Mouse (Mus musculus) liver, postnatal 0 days (tissue): Measurements from ENCODE around the gene Gm29427. TPM values are rescaled to one million over a fixed set of nuclear protein-coding genes. Genes with fewer than 3 reads are reported as not detected.

Experiments
- ATAC-seq: fragments of 200-750 bp; cut with Nextera tagmentation; 2 replicates; pipeline ENCODE4 v1.8.0; 2017; ENCODE audit warnings: mild to moderate bottlenecking, moderate library complexity
- DNase-seq: peaks from one replicate; pipeline ENCODE4 v3.0.0-alpha.2; 2016
- H3K27ac ChIP-seq: fragments of 300-500 bp; sonication (generic); 2 replicates; pipeline ENCODE4 v1.5.1; 2014; ENCODE audit warnings: antibody characterized with exemption, moderate library complexity, mild to moderate bottlenecking, low read depth
- H3K27me3 ChIP-seq: fragments of 300-500 bp; sonication (generic); 2 replicates; pipeline ENCODE4 v1.6.1; 2014; ENCODE audit warnings: low read length, control low read depth, mixed read lengths; ENCODE audit not compliant: insufficient read depth
- H3K36me3 ChIP-seq: fragments of 300-500 bp; sonication (generic); replicated peaks from 2 replicates; pipeline ENCODE4 v1.6.1; 2014; ENCODE audit warnings: mild to moderate bottlenecking, control low read depth, low read length, moderate library complexity, mixed read lengths; ENCODE audit not compliant: insufficient read depth
- H3K4me1 ChIP-seq: fragments of 300-500 bp; sonication (generic); 2 replicates; pipeline ENCODE4 v1.6.1; 2014; ENCODE audit warnings: antibody characterized with exemption, mild to moderate bottlenecking, control low read depth; ENCODE audit not compliant: insufficient read depth
- H3K4me2 ChIP-seq: fragments of 300-500 bp; sonication (generic); 2 replicates; pipeline ENCODE4 v1.6.1; 2014; ENCODE audit warnings: low read depth, mild to moderate bottlenecking, low read length, moderate library complexity, mixed read lengths
- H3K4me3 ChIP-seq: fragments of 300-500 bp; sonication (generic); 2 replicates; pipeline ENCODE4 v1.5.1; 2014; ENCODE audit warnings: low read depth, low read length
- H3K9ac ChIP-seq: fragments of 300-500 bp; sonication (generic); replicated peaks from 2 replicates; pipeline ENCODE4 v1.6.1; 2014; ENCODE audit warnings: mild to moderate bottlenecking, moderate library complexity
- H3K9me3 ChIP-seq: fragments of 300-500 bp; sonication (generic); 2 replicates; pipeline ENCODE4 v1.6.1; 2016; ENCODE audit warnings: mild to moderate bottlenecking, control low read depth, low read length, mixed read lengths
- CTCF ChIP-seq: sonication (generic); IDR thresholded peaks from 2 replicates; pipeline ENCODE4 v1.5.1; 2016; ENCODE audit warnings: antibody characterized with exemption, low read depth
- EP300 ChIP-seq: IDR thresholded peaks from 2 replicates; pipeline ENCODE4 v1.6.1; 2016; ENCODE audit warnings: antibody characterized with exemption, low read depth, mild to moderate bottlenecking
- WGBS: fragments of 180-500 bp; shearing (Covaris S2); extraction: QIAGEN DNeasy Blood & Tissue Kit; methylation state at CpG from one replicate; pipeline ENCODE4 v1.1.7; 2014; ENCODE audit not compliant: insufficient replicate concordance; 5-methylcytosine and 5-hydroxymethylcytosine counted together
- polyA plus RNA-seq: library from polyadenylated mRNA; unstranded; fragments of >200 nt; fragmentation: Nextera tagmentation; extraction: Ambion mirVana; gene quantifications from 2 replicates; pipeline ENCODE4 v1.2.1, GENCODE M21; 2015

The Gm29427 gene
- polyA plus RNA-seq, 1 experiment from 2014 or later: not detected

GRCm38 (mm10) chr1:130644103-130644502, 71.5 kb downstream of the Gm29427 start:
- Histone ChIP-seq H3K4me3 (no peak overlapping the region), H3K36me3 (no peaks in the 10 kb centered on the region), H3K4me1 (no peaks in the 10 kb centered on the region), H3K27ac (no peak overlapping the region), H3K4me2 (no peak overlapping the region), H3K9me3 (no peaks in the 10 kb centered on the region), H3K27me3 (no peaks in the 10 kb centered on the region), H3K9ac (no peak overlapping the region)
- 67% methylated on average over 4 of the region's 4 CpGs for WGBS
- DNase-seq (no peak), ATAC-seq (no peak)
- TF ChIP-seq CTCF: no peak
- no peak for TF ChIP-seq EP300

DNA sequence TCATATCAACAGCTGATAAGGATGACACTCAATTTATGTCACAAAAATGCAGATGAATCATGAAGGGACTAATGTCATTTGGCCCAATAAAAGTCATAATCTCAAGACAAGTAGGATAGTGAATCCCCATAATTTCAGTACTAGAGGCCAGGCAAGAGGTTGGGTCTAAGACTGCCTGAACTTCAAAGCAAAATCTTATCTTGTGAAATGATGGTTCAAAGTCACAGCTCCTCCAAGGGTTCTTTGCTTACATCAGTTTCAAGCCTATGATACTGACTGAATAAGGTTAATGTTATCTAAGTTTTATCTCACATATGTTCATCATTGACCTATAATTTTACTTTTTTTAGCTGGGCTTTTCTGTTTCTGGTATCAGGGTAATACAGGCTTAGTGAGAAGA, 74.6 kb downstream of the Gm29427 start:
- DNase-seq: no peak
- TF ChIP-seq EP300 (no peak), CTCF (no peak)
- no peak for ATAC-seq
- Histone ChIP-seq H3K9me3 (no peaks in the 10 kb centered on the region), H3K9ac (no peak overlapping the region), H3K36me3 (no peaks in the 10 kb centered on the region), H3K27me3 (no peaks in the 10 kb centered on the region), H3K27ac (no peak overlapping the region), H3K4me2 (no peak overlapping the region), H3K4me1 (no peaks in the 10 kb centered on the region), H3K4me3 (no peak overlapping the region)

DNA sequence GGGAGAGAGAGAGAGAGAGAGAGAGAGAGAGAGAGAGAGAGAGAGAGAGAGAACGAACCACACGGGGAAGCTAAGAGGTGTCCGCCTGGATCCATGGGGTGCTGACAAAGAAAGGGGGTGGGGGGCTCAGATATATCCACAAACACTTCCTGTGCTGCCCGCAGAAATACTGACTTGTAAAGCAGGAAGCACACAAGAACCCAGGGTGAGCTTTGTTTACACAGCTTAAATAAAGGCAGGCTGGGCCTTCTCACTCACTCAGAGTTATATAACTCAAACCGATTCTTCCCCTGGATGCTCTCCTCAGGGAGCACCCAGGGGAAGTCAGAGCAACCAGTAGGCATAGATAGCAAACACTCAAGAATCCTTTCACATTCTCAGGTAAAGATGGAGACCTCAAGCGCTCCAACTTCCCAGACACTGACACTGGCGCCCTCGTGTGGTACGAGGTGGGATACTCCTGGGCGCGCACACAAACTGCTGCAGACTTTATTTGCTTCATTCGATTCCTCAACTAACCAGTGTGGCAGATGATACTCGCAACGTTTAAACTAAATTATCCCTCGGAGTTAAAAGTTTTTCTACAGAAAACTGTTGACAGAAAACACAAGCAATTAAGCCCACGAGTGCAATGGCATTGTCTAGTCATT, 81.7 kb downstream of the Gm29427 start:
- 12% methylated on average over 16 of the region's 16 CpGs for WGBS
- Histone ChIP-seq H3K36me3 (no peaks in the 10 kb centered on the region), H3K9me3 (no peaks in the 10 kb centered on the region), H3K4me1 (no peaks in the 10 kb centered on the region), H3K4me2 (no peak overlapping the region), H3K9ac (no peak overlapping the region), H3K27ac (no peak overlapping the region), H3K4me3 (no peak overlapping the region), H3K27me3 (no peaks in the 10 kb centered on the region)
- TF ChIP-seq EP300: no peak
- peak; percentile 87 for TF ChIP-seq CTCF
- peak; percentile 49; the same call in 1 of the 2 replicates for ATAC-seq
- peak; percentile 84 for DNase-seq

- no peaks in the 10 kb centered on the region for H3K4me1 ChIP-seq
- H3K27ac ChIP-seq: no peak overlapping the region
- no peaks in the 10 kb centered on the region for H3K9me3 ChIP-seq
- H3K9ac ChIP-seq: no peak overlapping the region
- no peaks in the 10 kb centered on the region for H3K27me3 ChIP-seq
- 75% methylated on average over 8 of the region's 8 CpGs for WGBS
- TF ChIP-seq EP300 (no peak), CTCF (no peak)
- no peak for ATAC-seq
- no peak overlapping the region for H3K4me2 ChIP-seq
- no peak overlapping the region for H3K4me3 ChIP-seq
- no peak for DNase-seq
- H3K36me3 ChIP-seq: no peaks in the 10 kb centered on the region
These were observed 82.3 kb downstream of the Gm29427 start for GRCm38 (mm10) chr1:130633316-130633715.

DNA sequence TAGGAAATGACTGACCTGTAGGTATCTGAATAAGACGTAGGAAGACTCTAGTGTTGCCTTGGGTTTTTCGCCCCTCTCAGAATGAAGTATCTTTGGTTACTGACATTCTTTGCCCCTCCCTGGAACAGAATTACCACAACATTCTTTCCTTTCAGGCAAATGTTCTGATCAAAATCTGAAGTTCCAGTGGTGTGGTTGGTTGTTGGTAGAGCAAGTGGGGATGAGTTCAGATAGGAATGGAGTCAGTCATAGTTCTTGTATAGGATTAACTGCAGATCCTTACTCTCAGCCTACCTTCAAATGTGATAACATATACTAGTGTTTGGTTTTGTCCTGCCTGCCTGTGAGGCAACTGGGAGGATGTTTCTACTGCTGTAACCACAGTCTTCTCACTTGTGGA, 86.1 kb downstream of the Gm29427 start, which contains the start of gene Zp3r:
Gene Zp3r (minus strand): TSS at position 101 of the 400 bp plus-strand sequence.
- no peaks in the 10 kb centered on the region for H3K36me3 ChIP-seq
- WGBS: 73% methylated on average over 2 of the region's 2 CpGs
- H3K4me3 ChIP-seq: no peak within 1 kb of the TSS
- no peak within 1 kb of the TSS for H3K9ac ChIP-seq
- H3K4me1 ChIP-seq: no peaks in the 10 kb centered on the region
- H3K4me2 ChIP-seq: no peak within 1 kb of the TSS
- ATAC-seq (no peak), DNase-seq (no peak)
- H3K9me3 ChIP-seq: no peaks in the 10 kb centered on the region
- TF ChIP-seq EP300 (no peak), CTCF (no peak)
- H3K27me3 ChIP-seq: no peaks in the 10 kb centered on the region
- H3K27ac ChIP-seq: no peak within 1 kb of the TSS

Other genes starting within 250 kb of the Gm29427 start
- not detected in 2 replicates for gene Zp3r, start 86.2 kb downstream of the Gm29427 start, polyA plus RNA-seq
- 10.0 and 10.8 TPM in 2 replicates for gene C4bp, start 54.2 kb downstream of the Gm29427 start, polyA plus RNA-seq
- gene Yod1, start 1.5 kb upstream of the Gm29427 start, polyA plus RNA-seq: 17.3 and 20.3 TPM in 2 replicates
- gene Pfkfb2, start 13.5 kb upstream of the Gm29427 start, polyA plus RNA-seq: 2.0 and 2.6 TPM in 2 replicates
- 1.1 and 1.4 TPM in 2 replicates for gene AA986860, start 16.2 kb upstream of the Gm29427 start, polyA plus RNA-seq
- gene Fcamr, start 85.1 kb upstream of the Gm29427 start, polyA plus RNA-seq: not detected in 2 replicates
- 1.2 TPM in 2 replicates for gene Pigr, start 110.9 kb upstream of the Gm29427 start, polyA plus RNA-seq
- 1.00 and 1.1 TPM in 2 replicates for gene Fcmr, start 149.9 kb upstream of the Gm29427 start, polyA plus RNA-seq
- not detected in 2 replicates for gene Il24, start 171.7 kb upstream of the Gm29427 start, polyA plus RNA-seq
- gene Il20, start 195.7 kb upstream of the Gm29427 start, polyA plus RNA-seq: not detected in 2 replicates
- gene Il19, start 224.3 kb upstream of the Gm29427 start, polyA plus RNA-seq: not detected in 2 replicates